Mouse (Mus musculus) heart, adult 2 months (tissue): ENCODE measurements around the gene Ifi206. TPM values are rescaled to one million over a fixed set of nuclear protein-coding genes. Genes with fewer than 3 reads are reported as not detected.
"Not testable (repeated sequence)": the region's sequence is repeated elsewhere in the genome, so short reads cannot be mapped to it uniquely, and the experiment has no call there.

Experiments
- DNase-seq, 2 experiments: peaks; one replicate each; pipeline ENCODE4 v3.0.0; 2021
- H3K27ac ChIP-seq: fragments of 200-600 bp; 2 replicates; pipeline ENCODE4 v1.8.1; 2022
- H3K27me3 ChIP-seq: fragments of 200-500 bp; 2 replicates; pipeline ENCODE4 v1.6.1; 2012; ENCODE audit warnings: mild to moderate bottlenecking, low read length, inconsistent platforms, mixed read lengths; ENCODE audit not compliant: control insufficient read depth, insufficient read depth
- H3K36me3 ChIP-seq: fragments of 200-500 bp; 2 replicates; pipeline ENCODE4 v1.6.1; 2012; ENCODE audit warnings: low read length, inconsistent platforms; ENCODE audit not compliant: control insufficient read depth, insufficient read depth
- H3K4me1 ChIP-seq: fragments of 200-500 bp; 2 replicates; pipeline ENCODE4 v1.6.1; 2011; ENCODE audit warnings: low read length; ENCODE audit not compliant: control insufficient read depth, insufficient read depth
- H3K4me3 ChIP-seq: fragments of 200-600 bp; 2 replicates; pipeline ENCODE4 v1.8.1; 2022
- H3K79me2 ChIP-seq: fragments of 200-500 bp; replicated peaks from 2 replicates; pipeline ENCODE4 v1.6.1; 2012; ENCODE audit warnings: mild to moderate bottlenecking, inconsistent platforms, low read length, moderate library complexity, mixed read lengths; ENCODE audit not compliant: control insufficient read depth, insufficient read depth
- H3K9ac ChIP-seq: fragments of 200-500 bp; 2 replicates; pipeline ENCODE4 v1.6.1; 2012; ENCODE audit warnings: low read depth, mild to moderate bottlenecking, control low read depth, inconsistent platforms, low read length, mixed read lengths
- CTCF ChIP-seq: fragments of 200-600 bp; IDR thresholded peaks from 2 replicates; pipeline ENCODE4 v1.8.1; 2022; ENCODE audit warnings: antibody characterized with exemption, mild to moderate bottlenecking, moderate library complexity
- EP300 ChIP-seq: fragments of 200-500 bp; IDR thresholded peaks from 2 replicates; pipeline ENCODE4 v1.6.1; 2011; ENCODE audit warnings: low read depth, low read length, control low read depth; ENCODE audit not compliant: insufficient read depth
- POLR2A ChIP-seq: fragments of 200-500 bp; IDR thresholded peaks from 2 replicates; pipeline ENCODE4 v1.6.1; 2011; ENCODE audit warnings: mild to moderate bottlenecking, low read depth, low read length, control low read depth; ENCODE audit not compliant: insufficient read depth
- WGBS: fragments of 180-500 bp; shearing (Covaris S2); methylation state at CpG from one replicate; pipeline ENCODE4 v1.1.7; 2018; 5-methylcytosine and 5-hydroxymethylcytosine counted together
- intact Hi-C: fragments of 180-260 bp; cut with DNase I; formaldehyde crosslinking; loops from one replicate; pipeline ENCODE4 v1.15.1; 2025
- long read RNA-seq: library from polyadenylated mRNA; stranded (forward); transcript quantifications from one replicate; pipeline ENCODE4 v2.0.0, GENCODE M21; 2021
- polyA plus RNA-seq: library from polyadenylated mRNA; depleted of rRNA; stranded (reverse); fragments of >200 nt; gene quantifications from 2 replicates; pipeline ENCODE4 v1.2.3, GENCODE M21; 2012; rRNA removed
- total RNA-seq, 2 experiments: library from RNA; stranded (reverse); gene quantifications; 2 replicates each; pipeline ENCODE4 v1.2.3; 2021

The Ifi206 gene
- total RNA-seq (under 1 TPM; 0.16 to 0.41 TPM), polyA plus RNA-seq (0.18 and 0.82 TPM in 2 replicates)
- long read RNA-seq, result 0 reads

DNA sequence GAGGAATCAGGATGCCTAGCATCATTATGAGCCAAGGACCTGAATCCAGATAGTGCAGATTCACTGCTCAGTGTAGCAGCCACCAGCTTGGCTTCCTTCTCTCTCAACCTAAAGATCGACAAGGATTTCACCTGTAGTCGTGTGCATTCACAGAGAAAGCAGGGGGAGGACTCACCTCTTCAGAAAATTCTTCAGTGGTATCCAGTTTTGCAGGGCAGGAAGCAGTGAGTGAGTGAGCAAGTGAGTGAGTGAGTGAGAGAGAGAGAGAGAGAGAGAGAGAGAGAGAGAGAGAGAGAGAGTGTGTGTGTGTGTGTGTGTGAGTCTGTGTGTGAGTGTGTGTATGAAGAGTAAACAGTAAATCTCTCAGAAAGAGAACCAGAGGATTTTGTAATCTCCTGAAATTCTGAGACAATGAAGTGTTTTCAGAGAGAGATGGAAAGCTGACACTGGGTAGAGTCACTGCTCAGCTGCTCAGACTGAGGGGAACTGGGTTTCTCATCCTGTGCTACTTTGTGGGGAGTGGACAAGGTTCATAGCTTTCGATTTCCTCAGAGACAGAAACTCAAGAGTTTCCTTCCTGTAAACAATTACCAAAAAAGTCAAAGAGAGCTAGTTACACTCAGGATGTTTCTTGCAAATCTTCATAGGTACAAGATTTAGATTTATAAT lies at the start of gene Ifi206:
Gene Ifi206 (minus strand): TSS at position 230 of the 669 bp plus-strand sequence.
- H3K4me1 ChIP-seq, DNase-seq, H3K79me2 ChIP-seq, H3K27ac ChIP-seq, H3K36me3 ChIP-seq, H3K27me3 ChIP-seq, H3K9ac ChIP-seq, intact Hi-C loops, H3K4me3 ChIP-seq: not testable (repeated sequence)
- 58% methylated on average over 3 of the region's 3 CpGs for WGBS

DNA sequence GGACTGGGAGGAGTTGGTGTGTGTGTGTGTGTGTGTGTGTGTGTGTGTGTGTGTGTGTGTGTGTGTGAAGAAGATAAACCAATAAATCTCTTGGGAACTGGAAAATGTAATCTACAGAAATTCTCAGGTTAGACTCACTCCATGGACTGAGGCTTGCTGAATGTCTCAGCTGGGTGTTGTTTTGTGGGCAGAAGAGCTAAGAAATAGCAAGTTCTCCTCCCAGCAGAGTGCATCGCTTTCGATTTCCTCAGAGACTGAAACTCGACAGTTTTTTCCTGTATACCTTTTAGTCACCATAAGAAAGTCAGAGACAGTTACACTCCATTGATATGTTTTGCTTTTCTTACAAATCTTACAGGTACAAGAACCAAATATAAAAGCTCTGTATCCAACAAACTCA lies 45.0 kb upstream of the Ifi206 start, which contains the start of gene Ifi214:
Gene Ifi214 (minus strand): TSS at position 167 of the 400 bp plus-strand sequence.
- WGBS, result 86% methylated on average over 3 of the region's 3 CpGs
- DNase-seq, H3K4me3 ChIP-seq, H3K27me3 ChIP-seq, H3K79me2 ChIP-seq, H3K36me3 ChIP-seq, H3K9ac ChIP-seq, H3K27ac ChIP-seq, intact Hi-C loops, H3K4me1 ChIP-seq: not testable (repeated sequence)

DNA sequence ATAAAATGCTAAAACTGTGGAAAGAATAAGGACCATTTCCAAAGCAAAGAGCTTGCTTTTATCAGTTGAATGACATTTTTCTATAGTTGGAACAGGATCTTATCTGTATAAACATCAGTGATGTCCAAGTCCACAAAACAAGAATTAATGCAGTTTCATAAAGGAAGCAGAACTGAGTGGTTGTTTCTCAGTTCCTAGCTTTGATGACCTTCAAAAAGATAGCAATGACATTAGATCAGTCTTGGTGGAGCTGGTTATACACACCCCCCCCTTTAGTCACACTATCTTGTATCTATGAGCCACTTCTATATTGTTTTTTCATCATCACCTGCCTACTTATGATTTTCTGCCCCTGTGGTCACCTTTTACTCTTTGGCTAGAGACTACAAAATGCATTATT lies 30.6 kb upstream of the Ifi206 start:
- intact Hi-C loops, result no loop called here

DNA sequence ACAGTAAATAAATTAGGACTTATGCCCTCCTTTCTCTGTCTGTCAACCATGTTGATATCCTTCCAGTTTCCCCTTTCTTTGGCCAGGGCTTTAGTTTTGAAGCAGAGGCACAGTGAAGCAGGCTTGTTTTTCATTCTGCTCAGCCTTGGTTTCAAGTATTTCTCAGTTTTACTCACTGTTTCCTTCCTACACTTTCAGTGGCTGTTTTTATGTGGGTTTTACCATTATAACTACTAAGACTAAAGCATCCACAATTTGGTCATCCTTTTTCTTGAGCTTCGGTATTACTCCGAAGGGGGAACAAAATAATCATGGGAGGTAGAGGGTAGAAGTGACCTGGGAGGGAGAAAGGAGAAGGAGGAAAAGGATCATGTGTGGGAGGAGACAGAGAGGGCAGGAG lies 19.8 kb upstream of the Ifi206 start:
- H3K27me3 ChIP-seq, H3K9ac ChIP-seq, intact Hi-C loops, H3K27ac ChIP-seq, DNase-seq, H3K4me1 ChIP-seq, H3K79me2 ChIP-seq, H3K36me3 ChIP-seq, H3K4me3 ChIP-seq: not testable (repeated sequence)
- WGBS, result 93% methylated on average over 2 of the region's 2 CpGs

More for the DNA sequence above, 30.6 kb upstream of the Ifi206 start:
- Histone ChIP-seq H3K9ac (no peak overlapping the region), H3K27ac (no peak overlapping the region), H3K4me1 (no peaks in the 10 kb centered on the region), H3K36me3 (no peaks in the 10 kb centered on the region), H3K4me3 (no peak overlapping the region), H3K27me3 (no peaks in the 10 kb centered on the region), H3K79me2 (no peaks in the 10 kb centered on the region)
- TF ChIP-seq CTCF (no peak), POLR2A (no peak), EP300 (no peak)
- DNase-seq, result no peak

DNA sequence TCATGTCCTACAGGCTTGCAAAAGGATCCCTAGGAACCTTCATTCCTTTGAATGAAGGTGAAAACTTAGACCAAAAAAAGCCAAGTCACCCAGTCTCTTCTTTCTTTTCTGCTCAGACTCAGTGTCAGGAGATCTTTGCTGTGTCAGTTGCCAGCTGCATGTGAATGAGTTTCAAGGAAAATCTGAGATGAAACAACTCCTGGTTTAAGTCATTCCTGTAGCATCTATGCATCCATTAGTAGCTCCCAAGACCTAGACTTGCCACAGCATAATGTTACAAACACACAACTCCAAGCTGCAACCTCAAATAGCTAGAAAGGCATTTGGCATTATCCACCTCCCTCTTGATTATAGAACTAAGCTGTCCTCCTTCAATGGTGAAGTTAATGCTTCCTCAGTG lies 642 bp upstream of the Ifi206 start:
- H3K36me3 ChIP-seq, H3K9ac ChIP-seq, H3K27me3 ChIP-seq, H3K4me1 ChIP-seq, H3K27ac ChIP-seq, H3K4me3 ChIP-seq, H3K79me2 ChIP-seq, intact Hi-C loops, DNase-seq: not testable (repeated sequence)

DNA sequence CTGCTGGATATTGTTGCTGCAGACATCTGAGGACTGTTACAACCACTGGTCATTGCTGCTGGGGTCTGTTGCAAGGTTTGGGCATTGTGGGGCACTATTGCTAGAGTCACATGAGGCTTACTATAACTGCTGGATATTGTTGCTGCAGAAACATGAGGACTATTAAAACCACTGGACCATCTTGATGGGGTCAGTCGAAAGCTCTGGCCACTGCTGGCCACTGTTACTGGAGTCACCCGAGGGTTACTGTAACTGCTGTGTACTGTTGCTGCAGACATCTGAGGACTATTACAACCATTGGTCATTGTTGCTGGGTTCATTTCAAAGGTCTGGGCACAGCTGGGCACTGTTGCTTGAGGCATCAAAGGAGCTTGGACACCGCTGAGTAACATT lies 9.7 kb downstream of the Ifi206 start:
- 81% methylated on average over 3 of the region's 3 CpGs for WGBS
- H3K27me3 ChIP-seq, H3K4me3 ChIP-seq, H3K9ac ChIP-seq, H3K79me2 ChIP-seq, intact Hi-C loops, DNase-seq, H3K27ac ChIP-seq, H3K36me3 ChIP-seq, H3K4me1 ChIP-seq: not testable (repeated sequence)

DNA sequence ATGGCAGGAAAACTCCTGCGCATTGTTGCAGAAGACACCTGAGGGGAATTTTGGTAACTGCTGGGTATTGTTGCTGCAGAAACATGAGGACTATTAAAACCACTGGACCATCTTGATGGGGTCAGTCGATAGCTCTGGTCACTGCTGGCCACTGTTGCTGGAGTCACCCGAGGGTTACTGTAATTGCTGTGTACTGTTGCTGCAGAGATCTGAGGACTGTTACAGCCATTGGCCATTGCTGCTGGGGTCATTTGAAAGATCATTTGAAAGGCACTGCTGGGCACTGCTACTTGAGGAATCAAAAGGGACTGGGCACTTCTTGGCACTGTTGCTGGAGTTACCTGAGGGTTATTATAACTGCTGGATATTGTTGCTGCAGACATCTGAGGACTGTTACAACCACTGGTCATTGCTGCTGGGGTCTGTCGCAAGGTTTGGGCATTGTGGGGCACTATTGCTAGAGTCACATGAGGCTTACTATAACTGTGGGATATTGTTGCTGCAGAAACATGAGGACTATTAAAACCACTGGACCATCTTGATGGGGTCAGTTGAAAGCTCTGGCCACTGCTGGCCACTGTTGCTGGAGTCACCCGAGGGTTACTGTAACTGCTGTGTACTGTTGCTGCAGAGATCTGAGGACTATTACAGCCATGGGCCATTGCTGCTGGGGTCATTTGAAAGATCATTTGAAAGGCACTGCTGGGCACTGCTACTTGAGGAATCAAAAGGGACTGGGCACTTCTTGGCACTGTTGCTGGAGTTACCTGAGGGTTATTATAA lies 10.3 kb downstream of the Ifi206 start:
- H3K4me3 ChIP-seq, intact Hi-C loops, H3K4me1 ChIP-seq, H3K27ac ChIP-seq, H3K27me3 ChIP-seq, DNase-seq, H3K79me2 ChIP-seq, H3K9ac ChIP-seq, H3K36me3 ChIP-seq: not testable (repeated sequence)
- WGBS, result 74% methylated on average over 5 of the region's 5 CpGs
